Mouse (Mus musculus) kidney, adult 2 months (tissue): ENCODE data around the gene Aco2.

ENCODE experiments used
- CTCF ChIP-seq: fragments of 200-500 bp; conservative IDR thresholded peaks from 2 replicates; pipeline ENCODE4 v1.5.1; 2011; ENCODE audit warnings: low read depth, mild to moderate bottlenecking, control low read depth, low read length, moderate library complexity, mixed read lengths; ENCODE audit not compliant: insufficient read depth, insufficient read length
- POLR2A ChIP-seq: fragments of 200-500 bp; IDR thresholded peaks from one replicate; pipeline ENCODE4 v1.6.1; 2011; ENCODE audit warnings: low read depth, low read length, control low read depth

DNA sequence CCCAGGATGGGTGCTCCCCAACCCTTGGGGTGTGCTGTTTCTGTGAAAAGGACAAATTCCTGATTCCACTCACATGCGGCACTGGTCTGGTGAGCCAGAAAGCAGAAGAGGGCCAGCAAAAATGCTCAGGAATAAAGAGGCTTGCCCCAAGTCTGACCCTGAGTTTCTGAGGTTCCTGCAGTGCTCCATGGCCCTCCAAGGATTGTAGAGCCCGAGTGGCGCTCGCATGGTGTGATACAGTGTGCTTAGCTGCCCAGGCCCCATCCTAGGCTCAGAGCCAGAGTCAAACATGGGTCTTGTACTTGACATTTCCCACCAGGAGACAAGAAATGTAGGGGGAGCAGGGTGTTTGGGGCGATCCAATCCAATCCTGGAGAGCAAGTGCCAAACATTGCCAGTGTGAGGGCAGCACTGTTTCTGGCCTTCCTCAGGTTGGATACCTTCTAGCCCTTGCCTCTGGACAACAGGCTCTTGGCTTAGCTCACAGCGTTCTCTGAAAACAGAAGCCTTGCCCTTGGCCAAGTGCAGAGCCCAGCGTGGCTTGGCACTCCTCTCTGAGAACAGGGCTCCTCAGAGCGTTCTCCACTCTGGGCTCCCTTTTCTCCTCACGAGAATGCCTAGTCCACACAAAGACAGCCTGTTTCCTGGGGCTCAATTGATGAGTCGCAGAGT is 48.6 kb downstream of the Aco2 start:
- TF ChIP-seq CTCF = no peak
- TF ChIP-seq POLR2A = no peak
